Mouse (Mus musculus) hindbrain, embryonic 12.5 days (tissue): Measurements from ENCODE around the gene Qrich1. TPM values are rescaled to one million over a fixed set of nuclear protein-coding genes. Genes with fewer than 3 reads are reported as not detected.
A peak's percentile ranks its signal among the peaks of the same experiment; 100 is the strongest.

Source experiments
- ATAC-seq: fragments of 200-750 bp; cut with Nextera tagmentation; 2 replicates; pipeline ENCODE4 v1.8.0; 2017; ENCODE audit warnings: moderate TSS enrichment; ENCODE audit not compliant: low FRiP score
- H3K27ac ChIP-seq: fragments of 300-500 bp; sonication (generic); 2 replicates; pipeline ENCODE4 v1.5.1; 2016; ENCODE audit warnings: mild to moderate bottlenecking
- H3K27me3 ChIP-seq: fragments of 300-500 bp; sonication (generic); 2 replicates; pipeline ENCODE4 v1.6.1; 2016; ENCODE audit warnings: mild to moderate bottlenecking
- H3K36me3 ChIP-seq: fragments of 300-500 bp; sonication (generic); 2 replicates; pipeline ENCODE4 v1.6.1; 2016; ENCODE audit warnings: mild to moderate bottlenecking
- H3K4me1 ChIP-seq: fragments of 300-500 bp; sonication (generic); 2 replicates; pipeline ENCODE4 v1.6.1; 2016
- H3K4me2 ChIP-seq: fragments of 300-500 bp; sonication (generic); replicated peaks from 2 replicates; pipeline ENCODE4 v1.6.1; 2016; ENCODE audit warnings: mild to moderate bottlenecking
- H3K4me3 ChIP-seq: fragments of 300-500 bp; sonication (generic); 2 replicates; pipeline ENCODE4 v1.5.1; 2016; ENCODE audit warnings: mild to moderate bottlenecking
- H3K9ac ChIP-seq: fragments of 300-500 bp; sonication (generic); 2 replicates; pipeline ENCODE4 v1.6.1; 2016; ENCODE audit warnings: mild to moderate bottlenecking, moderate library complexity
- H3K9me3 ChIP-seq: fragments of 300-500 bp; sonication (generic); replicated peaks from 2 replicates; pipeline ENCODE4 v1.6.1; 2016; ENCODE audit warnings: mild to moderate bottlenecking
- WGBS: fragments of 180-500 bp; shearing (Covaris S2); methylation state at CpG from one replicate; pipeline ENCODE4 v1.1.7; 2016; 5-methylcytosine and 5-hydroxymethylcytosine counted together
- polyA plus RNA-seq: library from polyadenylated mRNA; unstranded; fragments of >200 nt; fragmentation: Nextera tagmentation; extraction: Ambion mirVana; gene quantifications from 2 replicates; pipeline ENCODE4 v1.2.1, GENCODE M21; 2016

Gene Qrich1
- polyA plus RNA-seq, 1 experiment from 2014 or later: 162 TPM

DNA sequence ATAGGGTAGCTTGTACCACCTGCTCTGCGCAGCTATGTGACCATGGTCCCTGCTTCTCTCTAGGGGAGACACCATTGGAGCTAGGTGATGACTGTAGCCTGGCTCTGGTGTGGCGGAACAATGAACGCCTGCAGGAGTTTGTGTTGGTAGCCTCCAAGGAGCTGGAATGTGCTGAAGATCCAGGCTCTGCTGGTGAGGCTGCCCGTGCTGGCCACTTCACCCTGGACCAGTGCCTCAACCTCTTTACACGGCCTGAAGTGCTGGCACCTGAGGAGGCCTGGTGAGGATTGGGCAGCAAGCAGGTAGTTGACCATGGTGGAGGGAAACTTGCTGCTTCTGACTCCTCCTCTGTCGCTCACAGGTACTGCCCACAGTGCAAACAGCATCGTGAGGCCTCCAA is 17.4 kb upstream of the Qrich1 start:
- Histone ChIP-seq H3K4me3 (no peak overlapping the region), H3K27ac (no peak overlapping the region), H3K9ac (no peak overlapping the region), H3K36me3 (peaks cover 94% of the 10 kb centered on the region), H3K4me2 (no peak overlapping the region), H3K4me1 (no peaks in the 10 kb centered on the region), H3K9me3 (no peaks in the 10 kb centered on the region), H3K27me3 (no peaks in the 10 kb centered on the region)
- WGBS: 93% methylated on average over 7 of the region's 7 CpGs
- no peak for ATAC-seq

DNA sequence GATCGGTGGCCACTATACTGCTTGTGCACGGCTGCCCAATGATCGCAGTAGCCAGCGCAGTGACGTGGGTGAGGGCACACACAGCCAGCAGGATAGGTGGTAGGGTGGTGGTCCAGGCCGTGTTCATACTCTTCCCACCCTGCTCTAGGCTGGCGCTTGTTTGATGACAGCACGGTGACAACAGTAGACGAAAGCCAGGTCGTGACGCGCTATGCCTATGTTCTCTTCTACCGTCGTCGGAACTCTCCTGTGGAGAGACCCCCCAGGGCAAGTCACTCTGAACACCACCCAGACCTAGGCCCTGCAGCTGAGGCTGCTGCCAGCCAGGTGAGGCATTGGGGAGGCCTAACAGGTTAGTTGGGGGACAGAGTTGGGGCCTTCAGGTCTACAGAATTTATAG is 16.7 kb upstream of the Qrich1 start:
- H3K4me2 ChIP-seq: no peak overlapping the region
- H3K27me3 ChIP-seq: no peaks in the 10 kb centered on the region
- no peak overlapping the region for H3K4me3 ChIP-seq
- no peaks in the 10 kb centered on the region for H3K9me3 ChIP-seq
- no peak overlapping the region for H3K27ac ChIP-seq
- H3K9ac ChIP-seq: no peak overlapping the region; the same call in 1 of the 2 replicates
- H3K36me3 ChIP-seq: peaks cover 87% of the 10 kb centered on the region
- 96% methylated on average over 15 of the region's 15 CpGs for WGBS
- ATAC-seq: no peak
- no peaks in the 10 kb centered on the region for H3K4me1 ChIP-seq

DNA sequence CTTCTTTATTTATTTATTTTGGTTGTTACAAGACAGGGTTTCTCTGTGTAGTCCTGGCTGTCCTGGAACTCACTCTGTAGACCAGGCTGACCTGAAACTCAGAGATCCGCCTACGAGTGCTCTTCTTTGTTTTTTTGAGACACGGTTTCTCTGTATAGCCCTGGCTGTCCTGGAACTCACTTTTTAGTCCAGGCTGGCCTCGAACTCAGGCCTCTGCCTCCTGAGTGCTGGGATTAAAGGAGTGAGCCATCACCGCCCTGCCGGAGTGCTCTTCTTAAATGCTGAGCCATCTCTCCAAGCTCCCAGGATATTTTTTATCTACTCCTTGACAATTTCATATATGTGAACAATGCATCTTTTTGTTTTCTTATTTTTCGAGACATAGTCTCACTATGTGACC is 9.7 kb upstream of the Qrich1 start:
- H3K36me3 ChIP-seq: peaks cover 41% of the 10 kb centered on the region
- H3K9me3 ChIP-seq: no peaks in the 10 kb centered on the region
- H3K27ac ChIP-seq: no peak overlapping the region
- WGBS: 91% methylated on average over 7 of the region's 7 CpGs
- ATAC-seq: no peak
- no peak overlapping the region for H3K9ac ChIP-seq
- no peaks in the 10 kb centered on the region for H3K27me3 ChIP-seq
- peak overlapping the region; percentile 88 for H3K4me2 ChIP-seq
- H3K4me1 ChIP-seq: peaks cover 18% of the 10 kb centered on the region
- H3K4me3 ChIP-seq: peak overlapping the region; percentile 69; the same call in 1 of the 2 replicates

DNA sequence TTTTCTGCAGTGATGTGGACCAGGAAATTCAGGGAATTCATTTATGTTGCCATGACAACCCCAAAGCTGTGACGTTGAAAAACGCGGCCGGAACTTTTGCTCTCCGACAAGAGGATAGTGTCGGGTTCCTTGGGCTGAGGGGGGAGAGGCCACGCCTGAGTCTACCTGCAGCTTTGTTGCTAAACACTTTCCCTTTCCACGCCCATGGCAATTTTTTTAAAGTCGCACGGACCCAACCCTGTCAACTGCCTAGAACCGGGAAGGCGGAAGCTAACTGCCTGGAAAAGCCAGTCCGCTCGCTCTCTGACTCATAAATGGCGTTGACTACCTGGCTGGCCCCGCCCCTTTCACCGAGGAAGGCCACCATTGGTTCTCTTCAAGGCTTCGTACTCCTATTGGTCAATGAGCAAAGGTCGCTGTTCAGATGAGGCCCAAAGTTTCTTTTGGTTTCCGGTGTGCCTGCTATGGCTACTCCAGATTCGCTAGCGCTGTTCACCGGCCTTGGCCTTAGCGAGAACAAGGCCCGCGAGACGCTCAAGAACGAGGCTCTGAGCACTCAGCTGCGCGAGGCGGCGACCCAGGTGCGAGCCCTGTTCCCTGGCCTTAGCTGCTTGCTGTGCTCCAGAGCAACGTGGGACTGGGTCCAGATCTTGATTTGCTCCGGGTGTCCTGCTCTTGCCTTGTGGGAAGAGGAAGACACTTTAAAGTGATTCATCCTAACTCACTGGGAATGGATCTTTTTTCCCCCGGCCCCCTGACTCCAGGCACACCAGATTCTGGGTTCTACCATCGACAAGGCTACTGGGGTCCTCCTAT is 8.8 kb upstream of the Qrich1 start, which contains the start of gene Qars:
TSS of gene Qars (plus strand) at position 88 of the 816 bp plus-strand sequence.
- H3K36me3 ChIP-seq: peaks cover 41% of the 10 kb centered on the region
- H3K27me3 ChIP-seq: no peaks in the 10 kb centered on the region
- peak within 1 kb of the TSS; percentile 64 for H3K9ac ChIP-seq
- peak; percentile 96 for ATAC-seq
- H3K9me3 ChIP-seq: no peaks in the 10 kb centered on the region
- H3K4me2 ChIP-seq: peak within 1 kb of the TSS; percentile 88
- peak within 1 kb of the TSS; percentile 58; the same call in 1 of the 2 replicates for H3K27ac ChIP-seq
- peaks cover 18% of the 10 kb centered on the region for H3K4me1 ChIP-seq
- WGBS: 1% methylated on average over 37 of the region's 37 CpGs
- peak within 1 kb of the TSS; percentile 69 for H3K4me3 ChIP-seq

DNA sequence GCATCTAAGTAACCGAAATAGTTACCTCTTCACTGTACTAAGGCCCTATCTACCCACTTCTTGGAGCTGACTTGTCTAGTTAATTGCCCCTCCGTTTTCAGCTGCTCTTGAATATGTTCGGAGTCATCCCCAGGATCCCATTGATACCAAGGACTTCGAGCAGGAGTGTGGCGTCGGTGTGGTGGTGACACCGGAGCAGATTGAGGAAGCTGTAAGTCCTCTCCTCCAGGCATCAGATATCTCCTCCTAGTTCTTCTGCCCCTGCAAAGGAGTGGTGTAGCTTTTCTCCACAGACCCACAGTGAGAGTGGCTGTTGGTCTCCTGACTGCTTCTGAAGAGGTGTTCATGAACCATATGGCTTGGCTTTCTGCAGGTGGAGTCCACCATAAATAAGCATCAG is 7.8 kb upstream of the Qrich1 start:
- ATAC-seq: no peak
- H3K4me3 ChIP-seq: peak overlapping the region; percentile 69
- 89% methylated on average over 7 of the region's 7 CpGs for WGBS
- H3K4me2 ChIP-seq: peak overlapping the region; percentile 88
- H3K27me3 ChIP-seq: no peaks in the 10 kb centered on the region
- H3K27ac ChIP-seq: no peak overlapping the region
- peaks cover 18% of the 10 kb centered on the region for H3K4me1 ChIP-seq
- H3K9ac ChIP-seq: peak overlapping the region; percentile 64; the same call in 1 of the 2 replicates
- H3K36me3 ChIP-seq: peaks cover 42% of the 10 kb centered on the region
- H3K9me3 ChIP-seq: no peaks in the 10 kb centered on the region

- peak overlapping the region; percentile 99 for H3K27ac ChIP-seq
- H3K27me3 ChIP-seq: no peaks in the 10 kb centered on the region
- ATAC-seq: peak; percentile 85
- peak overlapping the region; percentile 96 for H3K9ac ChIP-seq
- WGBS: 0% methylated on average over 74 of the region's 95 CpGs
- peaks cover 23% of the 10 kb centered on the region for H3K4me1 ChIP-seq
- H3K9me3 ChIP-seq: no peaks in the 10 kb centered on the region
- peaks cover 31% of the 10 kb centered on the region for H3K36me3 ChIP-seq
- peak overlapping the region; percentile 71 for H3K4me2 ChIP-seq
- H3K4me3 ChIP-seq: peak overlapping the region; percentile 67
These were observed 786 bp downstream of the Qrich1 start for GRCm38 (mm10) chr9:108517253-108517930.

DNA sequence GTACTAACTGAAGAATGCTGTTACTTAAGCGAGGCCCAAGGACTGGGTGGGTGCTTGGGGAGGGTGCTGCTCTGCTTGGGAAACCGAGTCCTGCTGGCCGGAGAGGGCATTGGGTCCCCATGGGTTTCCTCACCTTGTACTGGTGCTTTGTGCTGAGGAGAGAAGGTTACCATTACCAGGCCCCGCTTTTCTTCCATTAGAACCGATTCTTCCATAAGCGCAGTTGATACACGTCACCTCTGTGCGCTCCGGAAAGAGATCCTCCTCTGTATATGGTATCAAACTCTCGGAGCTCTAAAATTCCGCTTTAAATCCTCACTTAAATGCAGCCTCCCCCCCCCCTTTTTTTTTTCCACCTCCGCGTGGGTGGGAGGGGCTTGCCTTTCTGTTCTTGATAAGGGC is 1.3 kb downstream of the Qrich1 start:
- no peak for ATAC-seq
- H3K36me3 ChIP-seq: peaks cover 26% of the 10 kb centered on the region

DNA sequence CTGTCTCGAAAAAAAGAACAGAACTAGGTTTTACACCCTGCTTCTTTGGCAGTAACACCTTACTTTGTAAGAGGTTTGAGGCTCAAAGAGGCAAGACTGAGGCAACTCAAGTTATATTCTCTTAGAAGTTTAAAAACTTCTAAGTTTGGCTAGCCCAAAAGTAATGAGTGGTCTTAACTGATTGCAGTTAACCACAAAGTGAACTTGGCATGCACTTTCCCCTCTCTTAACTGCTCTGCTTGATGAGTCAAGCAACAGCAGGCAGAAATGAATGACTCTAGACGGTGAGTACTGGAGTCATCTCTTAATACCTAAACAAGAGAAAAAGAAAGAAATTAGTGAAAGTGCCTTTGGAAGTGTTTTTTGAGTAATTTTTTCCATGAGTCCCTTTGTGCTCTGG is 5.0 kb downstream of the Qrich1 start:
- 94% methylated on average over 2 of the region's 2 CpGs for WGBS
- Histone ChIP-seq H3K4me1 (peaks cover 14% of the 10 kb centered on the region), H3K9ac (no peak overlapping the region), H3K27me3 (no peaks in the 10 kb centered on the region), H3K27ac (no peak overlapping the region), H3K36me3 (peaks cover 6% of the 10 kb centered on the region; the same call in 1 of the 2 replicates), H3K4me3 (no peak overlapping the region), H3K9me3 (no peaks in the 10 kb centered on the region), H3K4me2 (no peak overlapping the region)
- ATAC-seq: no peak

More for the DNA sequence above, 1.3 kb downstream of the Qrich1 start:
- peaks cover 23% of the 10 kb centered on the region for H3K4me1 ChIP-seq
- WGBS: 1% methylated on average over 13 of the region's 13 CpGs
- no peaks in the 10 kb centered on the region for H3K9me3 ChIP-seq
- peak overlapping the region; percentile 96 for H3K9ac ChIP-seq
- peak overlapping the region; percentile 99 for H3K27ac ChIP-seq
- peak overlapping the region; percentile 71 for H3K4me2 ChIP-seq
- H3K27me3 ChIP-seq: no peaks in the 10 kb centered on the region
- peak overlapping the region; percentile 67 for H3K4me3 ChIP-seq

GRCm38 (mm10) chr9:108523341-108523740 is 6.7 kb downstream of the Qrich1 start:
- no peaks in the 10 kb centered on the region for H3K9me3 ChIP-seq
- H3K4me1 ChIP-seq: peaks cover 14% of the 10 kb centered on the region
- WGBS: 97% methylated on average over 4 of the region's 4 CpGs
- H3K36me3 ChIP-seq: peaks cover 8% of the 10 kb centered on the region; the same call in 1 of the 2 replicates
- no peak overlapping the region for H3K4me3 ChIP-seq
- no peaks in the 10 kb centered on the region for H3K27me3 ChIP-seq
- H3K4me2 ChIP-seq: no peak overlapping the region
- ATAC-seq: no peak
- no peak overlapping the region for H3K27ac ChIP-seq
- no peak overlapping the region for H3K9ac ChIP-seq

GRCm38 (mm10) chr9:108525400-108525799 is 8.8 kb downstream of the Qrich1 start:
- H3K4me3 ChIP-seq: no peak overlapping the region
- H3K27ac ChIP-seq: no peak overlapping the region
- no peak overlapping the region for H3K4me2 ChIP-seq
- no peak overlapping the region for H3K9ac ChIP-seq
- WGBS: 88% methylated on average over 3 of the region's 3 CpGs
- H3K27me3 ChIP-seq: no peaks in the 10 kb centered on the region
- H3K36me3 ChIP-seq: peaks cover 29% of the 10 kb centered on the region
- no peak for ATAC-seq
- no peaks in the 10 kb centered on the region for H3K4me1 ChIP-seq
- no peaks in the 10 kb centered on the region for H3K9me3 ChIP-seq

- H3K4me3 ChIP-seq: no peak overlapping the region
- H3K36me3 ChIP-seq: peaks cover 73% of the 10 kb centered on the region
- no peak overlapping the region for H3K4me2 ChIP-seq
- no peaks in the 10 kb centered on the region for H3K4me1 ChIP-seq
- no peak overlapping the region for H3K9ac ChIP-seq
- no peaks in the 10 kb centered on the region for H3K27me3 ChIP-seq
- no peak for ATAC-seq
- WGBS: 83% methylated on average over 1 of the region's 1 CpGs
- no peaks in the 10 kb centered on the region for H3K9me3 ChIP-seq
- H3K27ac ChIP-seq: no peak overlapping the region
These were observed 14.3 kb downstream of the Qrich1 start for GRCm38 (mm10) chr9:108530954-108531353.

DNA sequence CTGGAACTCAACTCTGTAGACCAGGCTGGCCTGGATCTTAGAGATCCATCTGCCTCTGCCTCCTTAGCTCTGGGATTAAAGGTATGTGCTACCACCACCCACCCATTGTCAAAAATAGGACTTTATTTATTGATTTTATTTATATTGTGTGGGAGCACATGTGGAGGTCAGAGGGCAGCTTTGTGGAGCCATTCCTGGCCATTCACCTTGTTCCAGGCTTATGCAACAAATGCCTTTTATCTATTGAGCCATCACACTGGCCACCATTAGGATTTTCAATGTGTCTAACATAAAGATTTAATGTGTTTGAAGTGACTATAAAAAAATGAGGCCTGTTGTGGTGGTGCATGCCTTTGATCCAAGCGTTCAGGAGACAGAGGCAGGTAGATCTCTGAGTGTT is 14.9 kb downstream of the Qrich1 start:
- 95% methylated on average over 1 of the region's 1 CpGs for WGBS
- Histone ChIP-seq H3K36me3 (peaks cover 79% of the 10 kb centered on the region), H3K4me3 (no peak overlapping the region), H3K9ac (no peak overlapping the region), H3K27ac (no peak overlapping the region), H3K4me2 (no peak overlapping the region), H3K27me3 (no peaks in the 10 kb centered on the region), H3K4me1 (no peaks in the 10 kb centered on the region), H3K9me3 (no peaks in the 10 kb centered on the region)
- no peak for ATAC-seq
